Mouse (Mus musculus): Measurements from ENCODE around the gene Ryr2. TPM values are rescaled to one million over a fixed set of nuclear protein-coding genes. Genes with fewer than 3 reads are reported as not detected.

Ryr2 gene
- polyA plus RNA-seq, 2 experiments from 2014 or later = not detected

GRCm38 (mm10) chr13:12093146-12093545 lies 13.6 kb downstream of the Ryr2 start:
- ATAC-seq = no peak

DNA sequence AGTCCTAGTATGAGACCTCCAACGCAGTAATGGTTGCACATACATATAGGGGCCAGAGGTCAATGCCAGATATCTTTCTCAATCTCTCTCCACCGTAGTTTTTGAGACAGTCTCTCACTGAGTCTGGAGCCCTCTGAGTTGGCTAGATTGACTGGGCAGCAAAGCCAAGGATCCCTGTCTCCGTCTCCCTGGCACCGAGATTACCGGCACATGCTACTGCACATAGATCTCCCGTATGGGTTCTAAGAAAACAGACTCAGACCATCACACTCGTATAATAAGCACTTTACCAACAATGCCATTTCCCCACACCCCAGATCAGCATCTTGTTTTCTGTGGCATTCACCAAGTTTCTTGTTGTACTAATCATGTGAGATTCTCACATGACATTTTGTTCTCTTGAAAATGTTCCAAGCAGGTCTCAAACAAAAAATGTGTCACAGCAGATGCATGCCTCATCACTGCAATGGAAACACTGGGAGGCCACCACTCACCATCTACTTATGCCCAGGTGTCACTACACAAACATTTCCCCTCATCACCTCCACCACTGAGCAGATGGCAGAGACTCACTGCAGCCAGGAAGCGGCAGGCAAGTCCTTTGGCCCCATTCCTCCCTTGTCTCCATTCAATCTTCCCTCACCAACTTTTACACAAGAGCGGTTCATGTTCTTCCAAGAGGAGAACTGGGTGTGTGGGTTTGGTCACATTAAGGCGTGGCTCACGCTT lies 14.2 kb downstream of the Ryr2 start:
- no peak for ATAC-seq

DNA sequence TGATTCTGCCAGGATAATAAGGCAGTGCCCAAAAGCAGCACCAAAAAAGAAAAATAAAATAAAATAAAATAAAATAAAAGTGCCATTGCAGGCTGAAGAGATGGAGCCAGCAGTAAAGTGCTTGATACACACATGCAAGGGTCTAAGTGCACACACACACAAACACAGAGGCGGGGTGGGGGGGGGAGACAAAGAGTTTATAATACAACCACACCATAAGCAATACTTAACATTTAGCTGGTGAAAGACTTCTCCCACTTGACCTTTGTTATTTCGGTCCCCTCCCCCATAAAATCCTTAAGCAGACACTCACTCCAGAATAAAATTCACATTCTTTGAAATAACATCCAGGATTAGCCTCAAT lies 22.7 kb downstream of the Ryr2 start:
- ATAC-seq = no peak

DNA sequence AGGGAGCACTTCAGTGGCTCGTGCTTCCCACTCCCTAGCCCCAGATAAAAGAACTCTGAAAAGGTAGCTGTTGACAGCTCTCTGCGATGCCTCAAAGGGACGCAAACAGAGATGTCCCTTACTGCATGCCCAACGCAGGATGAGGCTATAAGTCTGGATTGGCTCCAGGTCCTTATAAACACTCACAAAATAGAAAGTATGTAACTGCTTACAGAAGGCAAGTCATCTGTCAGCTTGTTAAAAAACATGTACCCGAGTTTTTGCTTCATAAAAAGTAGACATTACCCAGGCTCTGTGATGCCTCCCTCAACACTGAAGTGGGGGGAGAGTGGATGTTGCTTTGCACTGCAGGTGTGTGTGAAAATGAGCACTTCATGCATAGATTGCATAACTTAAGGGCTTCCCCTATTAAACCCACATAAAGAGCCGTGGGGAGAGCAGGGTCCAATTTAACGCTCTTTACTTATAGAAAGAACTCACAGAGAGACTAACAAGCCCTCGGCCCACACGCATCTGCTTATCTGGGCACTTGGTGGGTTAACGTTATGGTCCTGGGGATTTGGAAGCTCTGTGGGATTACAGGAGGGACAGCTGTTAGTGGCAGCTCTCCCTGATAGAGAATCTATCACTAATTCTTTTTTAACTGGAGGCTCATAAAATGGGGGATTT lies 23.2 kb downstream of the Ryr2 start:
- no peak for ATAC-seq

GRCm38 (mm10) chr13:12080590-12080989 lies 26.2 kb downstream of the Ryr2 start:
- no peak for ATAC-seq

DNA sequence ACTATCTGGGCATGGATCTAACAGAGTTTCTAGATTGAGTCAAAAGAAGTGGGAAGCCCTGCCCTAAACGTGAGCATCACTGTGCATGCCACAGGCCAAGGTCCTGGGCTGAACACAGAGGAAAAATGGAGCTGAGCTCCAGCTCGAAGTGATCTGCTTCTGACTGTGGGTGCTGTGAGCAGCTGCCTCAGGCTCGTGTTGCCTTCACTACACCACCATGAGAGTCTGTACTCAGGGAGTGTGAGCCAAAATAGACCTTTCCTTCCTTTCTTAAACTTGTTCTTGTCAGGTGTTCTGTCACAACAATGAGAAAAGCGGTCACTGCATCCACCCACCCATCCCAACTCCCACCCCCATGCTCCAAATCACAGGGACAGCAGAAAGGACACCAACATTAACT lies 27.2 kb downstream of the Ryr2 start:
- ATAC-seq = no peak

GRCm38 (mm10) chr13:12074897-12075296 lies 31.8 kb downstream of the Ryr2 start:
- no peak for ATAC-seq

DNA sequence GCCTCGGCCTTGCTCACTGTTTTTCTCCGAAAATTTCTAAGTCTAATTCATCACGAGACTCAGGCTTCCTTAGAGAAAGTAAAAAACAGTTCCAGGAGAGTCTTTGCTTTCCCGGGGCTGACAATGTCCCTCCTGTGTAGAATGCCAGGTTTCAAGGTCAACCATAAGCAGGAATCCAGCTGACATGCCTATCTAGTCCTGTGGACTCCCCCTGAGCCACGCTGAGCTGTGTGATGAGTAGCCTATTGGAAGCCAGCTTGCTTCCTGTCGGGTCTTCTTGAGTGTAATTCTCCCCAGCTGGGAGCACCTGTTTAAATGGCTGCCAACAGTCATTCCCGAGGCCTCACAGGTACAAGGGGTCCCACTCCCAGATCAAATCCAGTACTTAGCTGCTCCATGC lies 34.2 kb downstream of the Ryr2 start:
- ATAC-seq = no peak

DNA sequence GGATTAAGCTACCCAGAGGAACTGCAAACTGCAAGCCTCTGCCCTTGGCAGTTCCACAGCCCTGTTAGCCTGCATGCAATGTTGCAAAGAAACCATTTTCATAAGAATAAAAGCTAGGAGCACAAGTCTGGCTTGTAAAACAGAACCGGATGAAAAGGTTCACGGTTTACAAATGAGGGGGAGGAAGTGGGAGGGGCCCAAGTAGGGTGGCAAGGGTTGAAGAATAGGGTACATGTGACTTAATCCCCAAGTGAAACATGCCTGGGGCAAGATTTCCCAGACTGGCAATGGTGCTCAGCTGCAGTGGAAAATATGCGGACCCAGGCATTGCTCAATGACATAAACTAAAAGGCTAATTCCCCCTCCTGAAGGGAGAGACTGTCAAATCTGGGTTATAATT lies 34.6 kb downstream of the Ryr2 start:
- no peak for ATAC-seq

- ATAC-seq = no peak
Observed at GRCm38 (mm10) chr13:12070157-12071129, 36.3 kb downstream of the Ryr2 start.

GRCm38 (mm10) chr13:12064576-12064975 lies 42.2 kb downstream of the Ryr2 start:
- ATAC-seq = no peak

- no peak for ATAC-seq
Observed at GRCm38 (mm10) chr13:12063561-12063960, 43.2 kb downstream of the Ryr2 start.

DNA sequence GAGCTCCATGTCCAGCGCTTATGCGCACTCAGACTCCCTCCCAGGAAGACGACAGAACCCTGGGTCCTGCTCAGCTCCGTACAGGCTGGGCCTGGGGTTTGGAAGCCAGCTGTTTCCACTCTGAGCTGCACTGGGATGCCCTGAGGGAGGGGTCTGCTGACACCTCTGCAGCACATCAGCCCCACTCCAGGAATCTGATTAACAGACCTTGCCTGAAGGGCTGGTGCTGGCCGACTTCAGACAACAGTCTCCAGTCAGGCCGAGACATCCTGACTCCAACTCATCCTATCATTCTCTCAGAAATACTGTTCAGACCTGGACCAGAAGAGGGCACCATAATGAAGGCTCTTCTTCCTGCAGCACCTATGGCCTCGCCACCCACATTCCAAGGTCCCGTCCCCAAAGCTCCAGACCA lies 49.4 kb downstream of the Ryr2 start:
- no peak for ATAC-seq

- ATAC-seq = no peak
Observed at GRCm38 (mm10) chr13:12055913-12056312, 50.8 kb downstream of the Ryr2 start.

DNA sequence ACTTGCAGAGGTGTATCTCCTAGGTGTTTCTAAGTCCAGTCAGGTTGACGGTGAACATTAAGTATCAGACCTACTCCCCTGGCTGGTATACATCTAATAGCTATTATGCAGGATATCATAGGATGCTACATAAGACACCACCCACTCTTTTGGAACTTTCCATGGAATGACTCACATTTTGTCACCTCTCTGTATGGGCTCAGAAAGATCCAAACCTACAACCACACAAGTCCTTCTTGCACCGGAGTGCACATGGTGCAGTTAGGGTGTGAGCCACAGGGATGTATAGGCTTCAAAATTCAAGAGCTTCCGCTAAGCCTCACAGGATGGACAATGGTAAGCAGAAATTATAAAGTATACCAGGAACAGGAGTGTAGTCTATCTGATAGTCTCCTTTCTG lies 52.8 kb downstream of the Ryr2 start:
- no peak for ATAC-seq

- no peak for ATAC-seq
Observed at GRCm38 (mm10) chr13:12050809-12051208, 55.9 kb downstream of the Ryr2 start.

GRCm38 (mm10) chr13:12047059-12047458 lies 59.7 kb downstream of the Ryr2 start:
- no peak for ATAC-seq

DNA sequence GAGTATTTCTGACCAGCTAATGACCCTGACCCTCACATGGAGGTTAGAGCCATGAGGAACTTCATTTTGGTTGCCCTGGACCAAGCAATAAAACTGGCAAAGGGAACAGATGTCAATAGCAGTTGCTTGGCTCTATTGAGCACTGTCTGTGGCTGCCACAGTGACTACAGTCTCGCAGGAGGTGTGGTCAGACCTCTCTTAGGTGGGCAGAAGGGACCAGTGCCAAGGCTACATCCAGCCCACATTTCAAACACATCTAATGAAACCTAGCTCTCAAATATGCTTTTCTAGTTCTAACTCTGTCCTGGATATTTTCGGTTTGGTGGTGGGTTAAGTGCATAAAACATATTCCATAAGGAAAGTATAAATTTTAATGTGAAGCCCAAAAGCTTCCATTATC lies 62.0 kb downstream of the Ryr2 start:
- no peak for ATAC-seq

- no peak for ATAC-seq
Observed at GRCm38 (mm10) chr13:12042891-12043491, 63.8 kb downstream of the Ryr2 start.

DNA sequence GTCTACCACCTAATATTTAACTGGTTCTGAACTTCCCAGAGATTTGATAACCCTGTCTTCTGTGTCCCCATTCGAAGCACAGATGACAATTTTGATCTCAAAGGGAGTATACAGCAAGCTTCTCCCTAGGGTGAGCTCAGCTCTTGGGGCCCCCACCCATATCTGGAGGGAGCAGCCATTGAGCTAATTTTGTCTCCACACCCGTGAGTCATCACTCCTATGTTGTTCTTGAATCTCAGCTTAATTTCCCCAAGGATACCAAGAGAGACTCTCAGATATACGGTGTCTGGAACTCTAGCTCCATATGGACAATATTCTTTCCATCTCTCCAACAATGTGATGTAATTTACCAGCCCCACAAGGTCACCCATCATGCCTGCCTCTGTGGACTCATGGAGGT lies 66.8 kb downstream of the Ryr2 start:
- no peak for ATAC-seq

GRCm38 (mm10) chr13:12038676-12039075 lies 68.1 kb downstream of the Ryr2 start:
- ATAC-seq = no peak

GRCm38 (mm10) chr13:12037241-12037640 lies 69.5 kb downstream of the Ryr2 start:
- ATAC-seq = no peak

GRCm38 (mm10) chr13:12036834-12037233 lies 69.9 kb downstream of the Ryr2 start:
- no peak for ATAC-seq
